Mouse (Mus musculus) MEL (cell line): ENCODE results near the gene Atf3. TPM values are rescaled to one million over a fixed set of nuclear protein-coding genes. Genes with fewer than 3 reads are reported as not detected.

Experiments used
- DNase-seq: peaks from one replicate; pipeline ENCODE4 v3.0.0; 2011; ENCODE audit warnings: low read depth, low spot score
- H3K27ac ChIP-seq: 2 replicates; pipeline ENCODE4 v1.5.1; 2012; ENCODE audit warnings: low read depth, mild to moderate bottlenecking, control low read depth, low read length, moderate library complexity; ENCODE audit not compliant: control insufficient read depth
- H3K27me3 ChIP-seq, 2 experiments: fragments of 150-350 bp in 1 of 2; sonication (generic) in 1 of 2; 2 replicates each; pipeline ENCODE4 v1.6.1; 2012; ENCODE audit warnings: low read length in 2 of 2, mild to moderate bottlenecking in 2 of 2, improper control_type of control experiment in 1 of 2, moderate library complexity in 1 of 2; ENCODE audit not compliant: insufficient read depth in 2 of 2, control insufficient read depth in 1 of 2
- H3K36me3 ChIP-seq, 2 experiments: 2 replicates each; pipeline ENCODE4 v1.6.1; 2012 to 2014; ENCODE audit warnings: low read length in 2 of 2, improper control_type of control experiment in 1 of 2, inconsistent platforms in 1 of 2, mild to moderate bottlenecking in 1 of 2; ENCODE audit not compliant: insufficient read depth in 2 of 2, control insufficient read depth in 1 of 2
- H3K4me1 ChIP-seq, 2 experiments: fragments of 150-350 bp in 1 of 2; sonication (generic) in 1 of 2; 2 replicates each; pipeline ENCODE4 v1.6.1; 2012; ENCODE audit warnings: low read length in 2 of 2, improper control_type of control experiment in 1 of 2, mild to moderate bottlenecking in 1 of 2; ENCODE audit not compliant: insufficient read depth in 2 of 2, control insufficient read depth in 1 of 2
- H3K4me3 ChIP-seq, 2 experiments: fragments of 150-350 bp in 1 of 2; sonication (generic) in 1 of 2; 2 replicates each; pipeline ENCODE4 v1.5.1; 2012; ENCODE audit warnings: low read depth in 2 of 2, low read length in 2 of 2, mild to moderate bottlenecking in 2 of 2, moderate library complexity in 2 of 2, control low read depth in 1 of 2, improper control_type of control experiment in 1 of 2; ENCODE audit not compliant: control insufficient read depth in 1 of 2, insufficient read depth in 1 of 2
- H3K79me2 ChIP-seq: 2 replicates; pipeline ENCODE4 v1.6.1; 2012; ENCODE audit warnings: mild to moderate bottlenecking, low read length, moderate library complexity; ENCODE audit not compliant: control insufficient read depth, poor library complexity, insufficient read depth
- H3K9ac ChIP-seq: 2 replicates; pipeline ENCODE4 v1.6.1; 2012; ENCODE audit warnings: low read depth, mild to moderate bottlenecking, control low read depth, low read length, moderate library complexity; ENCODE audit not compliant: control insufficient read depth, poor library complexity, severe bottlenecking
- H3K9me3 ChIP-seq: fragments of 150-350 bp; sonication (generic); replicated peaks from 2 replicates; pipeline ENCODE4 v1.6.1; 2012; ENCODE audit warnings: mild to moderate bottlenecking, low read length, improper control_type of control experiment, moderate library complexity; ENCODE audit not compliant: insufficient read depth
- BHLHE40 ChIP-seq: IDR thresholded peaks from 2 replicates; pipeline ENCODE4 v1.6.1; 2012; ENCODE audit warnings: low read depth, mild to moderate bottlenecking, inconsistent platforms, low read length, improper control_type of control experiment, borderline replicate concordance
- CHD2 ChIP-seq: IDR thresholded peaks from 2 replicates; pipeline ENCODE4 v1.6.1; 2011; ENCODE audit warnings: low read length, improper control_type of control experiment
- E2F4 ChIP-seq: IDR thresholded peaks from 2 replicates; pipeline ENCODE4 v1.6.1; 2011; ENCODE audit warnings: low read depth, low read length, improper control_type of control experiment, borderline replicate concordance
- EP300 ChIP-seq, 2 experiments: IDR thresholded peaks; 2 replicates each; pipeline ENCODE4 v1.6.1; 2011; ENCODE audit warnings: improper control_type of control experiment in 2 of 2, low read length in 2 of 2, low read depth in 1 of 2, mild to moderate bottlenecking in 1 of 2
- ETS1 ChIP-seq: IDR thresholded peaks from 2 replicates; pipeline ENCODE4 v1.6.1; 2012; ENCODE audit warnings: low read depth, mild to moderate bottlenecking, inconsistent platforms, low read length, improper control_type of control experiment, moderate library complexity
- HCFC1 ChIP-seq: IDR thresholded peaks from 2 replicates; pipeline ENCODE4 v1.6.1; 2012; ENCODE audit warnings: low read depth, mild to moderate bottlenecking, inconsistent platforms, low read length, improper control_type of control experiment, moderate library complexity
- JUND ChIP-seq: IDR thresholded peaks from 2 replicates; pipeline ENCODE4 v1.6.1; 2011; ENCODE audit warnings: low read depth, mild to moderate bottlenecking, improper control_type of control experiment, low read length
- MAFK ChIP-seq: IDR thresholded peaks from 2 replicates; pipeline ENCODE4 v1.6.1; 2011; ENCODE audit warnings: low read depth, mild to moderate bottlenecking, low read length, improper control_type of control experiment, borderline replicate concordance
- MAX ChIP-seq: IDR thresholded peaks from 2 replicates; pipeline ENCODE4 v1.6.1; 2011; ENCODE audit warnings: low read length, improper control_type of control experiment
- MAZ ChIP-seq: IDR thresholded peaks from 2 replicates; pipeline ENCODE4 v1.6.1; 2012; ENCODE audit warnings: low read depth, mild to moderate bottlenecking, inconsistent platforms, low read length, improper control_type of control experiment
- MEF2A ChIP-seq: IDR thresholded peaks from 2 replicates; pipeline ENCODE4 v1.6.1; 2014; ENCODE audit warnings: low read depth, mild to moderate bottlenecking, inconsistent platforms, low read length, improper control_type of control experiment; ENCODE audit not compliant: poor library complexity, insufficient replicate concordance, severe bottlenecking; ENCODE audit errors: extremely low read depth
- MXI1 ChIP-seq: IDR thresholded peaks from 2 replicates; pipeline ENCODE4 v1.6.1; 2011; ENCODE audit warnings: mild to moderate bottlenecking, low read depth, low read length, improper control_type of control experiment
- NRF1 ChIP-seq: IDR thresholded peaks from 2 replicates; pipeline ENCODE4 v1.6.1; 2014; ENCODE audit warnings: low read depth, mild to moderate bottlenecking, inconsistent platforms, low read length, improper control_type of control experiment, moderate library complexity; ENCODE audit not compliant: poor library complexity, insufficient read depth, severe bottlenecking
- POLR2AphosphoS5 ChIP-seq: IDR thresholded peaks from 2 replicates; pipeline ENCODE4 v1.6.1; 2012; ENCODE audit warnings: low read depth, borderline replicate concordance, mild to moderate bottlenecking, inconsistent platforms, low read length, moderate library complexity, mixed read lengths
- SIN3A ChIP-seq: IDR thresholded peaks from 2 replicates; pipeline ENCODE4 v1.6.1; 2012; ENCODE audit warnings: low read length, improper control_type of control experiment, inconsistent platforms
- SMC3 ChIP-seq: IDR thresholded peaks from 2 replicates; pipeline ENCODE4 v1.6.1; 2011; ENCODE audit warnings: low read depth, low read length, improper control_type of control experiment
- TAL1 ChIP-seq: IDR thresholded peaks from 2 replicates; pipeline ENCODE4 v1.6.1; 2012; ENCODE audit warnings: mild to moderate bottlenecking, inconsistent platforms, low read length, moderate library complexity, mixed read lengths
- TBP ChIP-seq: IDR thresholded peaks from 2 replicates; pipeline ENCODE4 v1.8.0; 2011; ENCODE audit warnings: low read depth, low read length, improper control_type of control experiment
- TCF12 ChIP-seq: IDR thresholded peaks from 2 replicates; pipeline ENCODE4 v1.6.1; 2014; ENCODE audit warnings: low read depth, mild to moderate bottlenecking, inconsistent platforms, low read length, improper control_type of control experiment, moderate library complexity
- ZC3H11A ChIP-seq: IDR thresholded peaks from 2 replicates; pipeline ENCODE4 v1.6.1; 2012; ENCODE audit warnings: low read depth, mild to moderate bottlenecking, inconsistent platforms, low read length, improper control_type of control experiment
- ZKSCAN1 ChIP-seq: IDR thresholded peaks from 2 replicates; pipeline ENCODE4 v1.6.1; 2012; ENCODE audit warnings: low read depth, mild to moderate bottlenecking, inconsistent platforms, low read length, improper control_type of control experiment, moderate library complexity
- polyA plus RNA-seq, 2 experiments: library from polyadenylated mRNA; stranded (reverse) in 1 of 2; unstranded in 1 of 2; fragments of >175 nt in 1 of 2; fragments of >200 nt in 1 of 2; gene quantifications; 2 replicates each; pipeline versions ENCODE4 v1.2.1 to v1.2.4; 2012; ENCODE audit warnings: low replicate concordance in 2 of 2, low read depth in 1 of 2; ENCODE audit not compliant: insufficient read length in 2 of 2, insufficient read depth in 1 of 2, missing spikeins in 1 of 2
- total RNA-seq: library from RNA; depleted of rRNA; stranded (reverse); fragments of 300-350 nt; gene quantifications from 2 replicates; pipeline ENCODE4 v1.2.3, GENCODE M21; 2012

The Atf3 gene
- total and polyA plus RNA-seq, 3 experiments, result 0.46 to 1.4 TPM; not detected in 1

DNA sequence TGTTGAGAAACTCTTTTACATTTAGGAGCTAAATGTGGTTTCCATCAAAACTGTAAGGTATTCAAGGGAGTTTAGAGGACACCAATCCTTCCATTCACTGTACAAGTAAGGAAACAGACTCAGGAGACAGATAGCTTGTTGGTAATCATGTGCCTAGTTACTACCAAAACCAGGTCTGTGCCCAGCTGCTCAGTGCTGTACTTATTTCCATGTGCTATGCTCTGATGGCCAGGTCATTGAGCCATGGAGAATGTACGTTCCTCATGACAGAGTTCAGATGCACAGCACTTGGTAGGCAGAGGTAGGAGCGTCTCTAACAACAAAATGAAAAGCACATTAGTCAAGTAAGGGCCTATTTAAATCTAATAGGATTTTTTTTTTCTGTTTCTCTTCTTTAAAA lies 8.7 kb upstream of the Atf3 start:
- H3K27ac ChIP-seq, result no peak overlapping the region

DNA sequence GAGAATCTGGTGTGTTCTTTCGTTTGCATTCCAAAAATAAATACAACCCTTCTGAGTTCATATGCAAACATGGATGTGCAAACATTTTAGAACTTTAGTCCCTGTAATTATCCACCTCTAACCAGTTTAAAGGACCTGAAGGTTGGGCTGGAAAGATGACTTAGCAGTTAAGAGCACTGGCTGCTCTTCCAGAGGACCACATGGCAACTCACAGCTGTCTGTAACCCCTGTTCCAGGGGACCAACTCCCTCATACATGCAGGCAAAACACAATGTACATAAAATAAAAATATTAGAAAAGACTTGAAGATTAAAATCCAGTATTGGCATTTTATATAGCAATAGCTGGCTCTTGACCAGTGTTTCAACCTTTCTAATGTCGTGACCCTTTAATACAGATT lies 7.9 kb upstream of the Atf3 start:
- Histone ChIP-seq H3K79me2 (peaks cover 9% of the 10 kb centered on the region), H3K9me3 (no peaks in the 10 kb centered on the region), H3K36me3 (peaks cover 0 to 12% of the 10 kb centered on the region in 2 experiments; a peak in 2 of 4 replicates), H3K4me3 (peak overlapping the region in 1 of 2 experiments; percentile 86; a peak in 1 of 4 replicates)
- TF ChIP-seq E2F4 (no peak), EP300 (IDR thresholded peaks at IDR 0.05; ENCODE audit: low read depth in 1 of 2, low read length in 2 of 2) (no peak), MXI1 (no peak), SIN3A (no peak), HCFC1 (no peak), ETS1 (no peak), MAZ (no peak), MAX (no peak), POLR2AphosphoS5 (no peak), CHD2 (no peak), ZC3H11A (no peak), ZKSCAN1 (no peak), TCF12 (no peak), MEF2A (no peak), BHLHE40 (no peak), MAFK (no peak)
- TF ChIP-seq, all 39 proteins: peak for 0
- no peak overlapping the region for H3K9ac ChIP-seq
- H3K27ac ChIP-seq, result no peak overlapping the region
- DNase-seq, result no peak
- H3K27me3 ChIP-seq, result no peaks in the 10 kb centered on the region
- peaks cover 7 to 12% of the 10 kb centered on the region in 2 experiments; a peak in 3 of 4 replicates for H3K4me1 ChIP-seq

More for the DNA sequence above, 8.7 kb upstream of the Atf3 start:
- DNase-seq, result no peak
- Histone ChIP-seq H3K4me1 (peaks cover 7 to 12% of the 10 kb centered on the region in 2 experiments; a peak in 3 of 4 replicates), H3K36me3 (peaks cover 0 to 12% of the 10 kb centered on the region in 2 experiments; a peak in 2 of 4 replicates), H3K79me2 (peaks cover 9% of the 10 kb centered on the region), H3K27me3 (no peaks in the 10 kb centered on the region), H3K9me3 (no peaks in the 10 kb centered on the region), H3K4me3 (no peak overlapping the region), H3K9ac (no peak overlapping the region)
- no peak for TF ChIP-seq BHLHE40
- no peak for TF ChIP-seq JUND
- TF ChIP-seq MAX, result no peak
- TF ChIP-seq NRF1, result no peak
- TF ChIP-seq CHD2, result no peak
- no peak for TF ChIP-seq TCF12
- TF ChIP-seq E2F4, result no peak
- TF ChIP-seq TAL1, result no peak
- TF ChIP-seq TBP, result no peak
- no peak for TF ChIP-seq SMC3
- no peak for TF ChIP-seq MAFK
- TF ChIP-seq MXI1, result no peak
